ENCODE assay signal across 7 mouse cellular contexts in genomic region chr1:165717711-165718542, GRCm38 (mm10). TPM values are rescaled to one million over a fixed set of nuclear protein-coding genes. Genes with fewer than 3 reads are reported as not detected.
DNase-seq lines count a peak whose midpoint lies in the region; ATAC-seq and TF ChIP-seq lines count a peak whose summit lies in the region.

No protein-coding gene starts in this region.

- no peaks in the 10 kb centered on the region for H3K79me2 ChIP-seq in heart, adult 2 months (replicated peaks; ENCODE audit: control insufficient read depth, insufficient read depth, low read length)

- TF ChIP-seq POLR2A in heart, adult 2 months (IDR thresholded peaks at IDR 0.05; ENCODE audit: insufficient read depth, low read depth, low read length): peak; percentile 66; the same call in 1 of the 2 replicates

- peak overlapping the region; percentile 9 for H3K4me3 ChIP-seq in heart, adult 2 months

- H3K36me3 ChIP-seq in heart, adult 2 months (ENCODE audit: control insufficient read depth, insufficient read depth, low read length): peaks cover 4% of the 10 kb centered on the region

- CTCF ChIA-PET in Patski (lab: Charles Lee): no interaction called here

- peaks cover 9% of the 10 kb centered on the region for H3K27me3 ChIP-seq in Patski
- H3K27me3 ChIP-seq in heart, adult 2 months (ENCODE audit: control insufficient read depth, insufficient read depth, low read length): no peaks in the 10 kb centered on the region

- no peak for TF ChIP-seq CTCF in Patski (IDR thresholded peaks at IDR 0.05)
- no peak for TF ChIP-seq CTCF in heart, adult 2 months (IDR thresholded peaks at IDR 0.05)

- peak; percentile 95 for TF ChIP-seq EP300 in heart, adult 2 months (IDR thresholded peaks at IDR 0.05; ENCODE audit: insufficient read depth, low read depth, low read length)

- POLR2A ChIA-PET in Patski (lab: Charles Lee): no interaction called here

- peak overlapping the region; percentile 94 for H3K27ac ChIP-seq in heart, adult 2 months

- peak; percentile 68 for DNase-seq in CD4-positive, CD25-positive, alpha-beta regulatory T cell, adult 2 months (ENCODE audit: low read depth, low spot score)
- DNase-seq in Patski (ENCODE audit: low read depth, low spot score): peak; percentile 20
- DNase-seq in heart, adult 2 months: peak; percentile 75 to 86
- peak; percentile 73 for DNase-seq in kidney, adult 11 months
- DNase-seq in lung, adult 18-20 months: peak; percentile 75 to 77
- peak; percentile 89 to 90 for DNase-seq in spleen, postnatal 36 days (ENCODE audit: low spot score in 2 of 2)
- no peak for DNase-seq in cerebellum, postnatal 4 days (ENCODE audit: low spot score in 2 of 2)

- peaks cover 8% of the 10 kb centered on the region for H3K4me1 ChIP-seq in heart, adult 2 months (ENCODE audit: control insufficient read depth, insufficient read depth, low read length)

- peak overlapping the region; percentile 31 for H3K9ac ChIP-seq in heart, adult 2 months (ENCODE audit: low read depth, low read length)

- in situ Hi-C loops in Patski (cut with MboI; ENCODE audit: low pct_unique_long_range_greater_than_20kb): no loop called here

- 19% methylated on average over 11 of the region's 11 CpGs for WGBS in heart, adult 2 months

- no peak for ATAC-seq in Patski

- intact Hi-C loops in heart, adult 2 months (cut with DNase I): loop anchor here (1.0 kb wide), 1 partner anchor 34 kb away; no protein-coding TSS in a partner anchor

RNA-seq across cellular contexts. Expression of gene Rcsd1, which starts 8.4 kb away (rescaled TPM):
- 0.24 TPM for polyA plus RNA-seq in Patski (2021)
- total RNA-seq in heart, adult 2 months (2021): 10 to 100 TPM; 68.7 to 81.5 TPM
- 57.2 and 86.2 TPM in 2 replicates for polyA plus RNA-seq in heart, adult 2 months (2012; rRNA removed)

RNA-seq across cellular contexts. Expression of gene Creg1, which starts 45.6 kb away (rescaled TPM):
- polyA plus RNA-seq in Patski (2021): 26.5 TPM
- 10 to 100 TPM; 85.7 to 93.3 TPM for total RNA-seq in heart, adult 2 months (2021)
- polyA plus RNA-seq in heart, adult 2 months (2012; rRNA removed): 77.2 and 121 TPM in 2 replicates

Comparison
In these comparisons a context has a peak if more than half of its experiments do, and no peak if none do; other contexts are left out.
1. DNase-seq: peak in CD4-positive, CD25-positive, alpha-beta regulatory T cell, adult 2 months (single experiment), Patski (single experiment), heart, adult 2 months (2 of 2), kidney, adult 11 months (single experiment), lung, adult 18-20 months (2 of 2) and spleen, postnatal 36 days (2 of 2); none in cerebellum, postnatal 4 days (0 of 2).
2. RNA of gene Rcsd1, which starts 8.4 kb away (polyA plus RNA-seq): 57.2 to 86.2 TPM in heart, adult 2 months; 0.24 TPM in Patski (single experiment); every median in the first group is over 10 times any median in the second.